Mouse (Mus musculus) testis, adult 2 months (tissue): ENCODE measurements at regions not wholly inside any gene's neighbourhood (a gene's known extent, or its start where the extent isn't known, plus 50 kb on each side); places are given as distances from the start of the nearest gene placed in this dataset.

ENCODE experiments used
- CTCF ChIP-seq: fragments of 200-500 bp; IDR thresholded peaks from 2 replicates; pipeline ENCODE4 v1.5.1; 2012; ENCODE audit warnings: low read depth, mild to moderate bottlenecking, inconsistent platforms, low read length, moderate library complexity; ENCODE audit not compliant: control insufficient read depth, insufficient read depth, insufficient replicate concordance
- POLR2A ChIP-seq: fragments of 200-500 bp; IDR thresholded peaks from 2 replicates; pipeline ENCODE4 v1.6.1; 2012; ENCODE audit warnings: low read depth, mild to moderate bottlenecking, inconsistent platforms, low read length, moderate library complexity; ENCODE audit not compliant: control insufficient read depth

GRCm38 (mm10) chr9:8451471-8451870 lies 92.5 kb upstream of the Trpc6 start:
- TF ChIP-seq CTCF (no peak), POLR2A (no peak)
